Mouse (Mus musculus) midbrain, postnatal 0 days (tissue): ENCODE measurements at regions not wholly inside any gene's neighbourhood (a gene's known extent, or its start where the extent isn't known, plus 50 kb on each side); places are given as distances from the start of the nearest gene placed in this dataset.

Source experiments
- ATAC-seq: fragments of 200-750 bp; cut with Nextera tagmentation; 2 replicates; pipeline ENCODE4 v1.8.0; 2017; ENCODE audit warnings: moderate number of reproducible peaks, mild to moderate bottlenecking, moderate TSS enrichment, moderate library complexity; ENCODE audit not compliant: low FRiP score
- DNase-seq: peaks from one replicate; pipeline ENCODE4 v3.0.0-alpha.2; 2015; ENCODE audit warnings: low spot score
- H3K27ac ChIP-seq: fragments of 300-500 bp; sonication (generic); 2 replicates; pipeline ENCODE4 v1.5.1; 2014; ENCODE audit warnings: low read depth, mild to moderate bottlenecking, low read length, mixed read lengths
- H3K27me3 ChIP-seq: fragments of 300-500 bp; sonication (generic); 2 replicates; pipeline ENCODE4 v1.6.1; 2014; ENCODE audit warnings: low read length, control low read depth, mixed read lengths; ENCODE audit not compliant: insufficient read depth
- H3K36me3 ChIP-seq: fragments of 300-500 bp; sonication (generic); 2 replicates; pipeline ENCODE4 v1.6.1; 2014; ENCODE audit warnings: low read length, control low read depth, mixed read lengths; ENCODE audit not compliant: insufficient read depth
- H3K4me1 ChIP-seq: fragments of 300-500 bp; sonication (generic); 2 replicates; pipeline ENCODE4 v1.6.1; 2014; ENCODE audit warnings: mild to moderate bottlenecking, control low read depth, antibody characterized with exemption, low read length, mixed read lengths; ENCODE audit not compliant: insufficient read depth
- H3K4me2 ChIP-seq: fragments of 300-500 bp; sonication (generic); 2 replicates; pipeline ENCODE4 v1.6.1; 2014; ENCODE audit warnings: low read depth, mild to moderate bottlenecking, low read length, mixed read lengths; ENCODE audit not compliant: poor library complexity, severe bottlenecking
- H3K4me3 ChIP-seq: fragments of 300-500 bp; sonication (generic); 2 replicates; pipeline ENCODE4 v1.5.1; 2014; ENCODE audit warnings: low read depth, mild to moderate bottlenecking, low read length, moderate library complexity
- H3K9ac ChIP-seq: fragments of 300-500 bp; sonication (generic); replicated peaks from 2 replicates; pipeline ENCODE4 v1.6.1; 2014; ENCODE audit warnings: mild to moderate bottlenecking, low read length, moderate library complexity, mixed read lengths; ENCODE audit not compliant: poor library complexity, severe bottlenecking
- H3K9me3 ChIP-seq: fragments of 300-500 bp; sonication (generic); 2 replicates; pipeline ENCODE4 v1.6.1; 2016; ENCODE audit warnings: low read length, control low read depth
- CTCF ChIP-seq: IDR thresholded peaks from 2 replicates; pipeline ENCODE4 v1.5.1; 2016; ENCODE audit warnings: antibody characterized with exemption, mild to moderate bottlenecking
- WGBS: fragments of 180-500 bp; shearing (Covaris S2); extraction: QIAGEN DNeasy Blood & Tissue Kit; methylation state at CpG from one replicate; pipeline ENCODE4 v1.1.7; 2014; 5-methylcytosine and 5-hydroxymethylcytosine counted together

- Histone ChIP-seq H3K9ac (no peak overlapping the region), H3K36me3 (no peaks in the 10 kb centered on the region), H3K4me1 (no peaks in the 10 kb centered on the region), H3K4me3 (no peak overlapping the region), H3K4me2 (no peak overlapping the region), H3K27ac (no peak overlapping the region), H3K27me3 (no peaks in the 10 kb centered on the region), H3K9me3 (no peaks in the 10 kb centered on the region)
- DNase-seq: no peak
- no peak for ATAC-seq
- 77% methylated on average over 15 of the region's 15 CpGs for WGBS
- TF ChIP-seq CTCF: no peak
Measured at GRCm38 (mm10) chr15:61927385-61928120, 1004.7 kb upstream of the A1bg start.

GRCm38 (mm10) chr15:61920041-61920440, 997.2 kb upstream of the A1bg start:
- no peaks in the 10 kb centered on the region for H3K4me1 ChIP-seq
- H3K27ac ChIP-seq: no peak overlapping the region
- H3K27me3 ChIP-seq: no peaks in the 10 kb centered on the region
- peak; percentile 32 for DNase-seq
- H3K36me3 ChIP-seq: no peaks in the 10 kb centered on the region
- no peak overlapping the region for H3K9ac ChIP-seq
- WGBS: 72% methylated on average over 2 of the region's 2 CpGs
- no peaks in the 10 kb centered on the region for H3K9me3 ChIP-seq
- TF ChIP-seq CTCF: no peak
- ATAC-seq: no peak
- no peak overlapping the region for H3K4me2 ChIP-seq
- H3K4me3 ChIP-seq: no peak overlapping the region

- Histone ChIP-seq H3K4me1 (no peaks in the 10 kb centered on the region), H3K4me3 (no peak overlapping the region), H3K9ac (no peak overlapping the region), H3K9me3 (no peaks in the 10 kb centered on the region), H3K27me3 (no peaks in the 10 kb centered on the region), H3K4me2 (no peak overlapping the region), H3K27ac (no peak overlapping the region), H3K36me3 (no peaks in the 10 kb centered on the region)
- DNase-seq (no peak), ATAC-seq (no peak)
- no peak for TF ChIP-seq CTCF
- 87% methylated on average over 7 of the region's 7 CpGs for WGBS
Measured at GRCm38 (mm10) chr15:61913546-61914160, 990.8 kb upstream of the A1bg start.

GRCm38 (mm10) chr15:61905165-61905845, 982.5 kb upstream of the A1bg start:
- Histone ChIP-seq H3K27ac (no peak overlapping the region), H3K4me2 (no peak overlapping the region), H3K9ac (no peak overlapping the region), H3K4me3 (no peak overlapping the region), H3K4me1 (no peaks in the 10 kb centered on the region), H3K9me3 (no peaks in the 10 kb centered on the region), H3K27me3 (no peaks in the 10 kb centered on the region), H3K36me3 (no peaks in the 10 kb centered on the region)
- no peak for ATAC-seq
- DNase-seq: no peak
- TF ChIP-seq CTCF: no peak
- WGBS: 92% methylated on average over 5 of the region's 5 CpGs

- H3K4me3 ChIP-seq: no peak overlapping the region
- no peak overlapping the region for H3K4me2 ChIP-seq
- DNase-seq: no peak
- TF ChIP-seq CTCF: no peak
- no peak for ATAC-seq
- WGBS: 96% methylated on average over 3 of the region's 3 CpGs
- H3K4me1 ChIP-seq: no peaks in the 10 kb centered on the region
- H3K9me3 ChIP-seq: no peaks in the 10 kb centered on the region
- H3K36me3 ChIP-seq: no peaks in the 10 kb centered on the region
- no peak overlapping the region for H3K27ac ChIP-seq
- H3K9ac ChIP-seq: no peak overlapping the region
- H3K27me3 ChIP-seq: no peaks in the 10 kb centered on the region
Measured at GRCm38 (mm10) chr15:61899809-61900208, 977.0 kb upstream of the A1bg start.

- no peak overlapping the region for H3K9ac ChIP-seq
- no peaks in the 10 kb centered on the region for H3K9me3 ChIP-seq
- H3K27ac ChIP-seq: no peak overlapping the region
- H3K27me3 ChIP-seq: no peaks in the 10 kb centered on the region
- H3K36me3 ChIP-seq: no peaks in the 10 kb centered on the region
- no peaks in the 10 kb centered on the region for H3K4me1 ChIP-seq
- H3K4me3 ChIP-seq: no peak overlapping the region
- no peak for TF ChIP-seq CTCF
- no peak overlapping the region for H3K4me2 ChIP-seq
- WGBS: 65% methylated on average over 4 of the region's 4 CpGs
- ATAC-seq (no peak), DNase-seq (no peak)
Measured at GRCm38 (mm10) chr15:61897566-61897965, 974.8 kb upstream of the A1bg start.
